Mouse (Mus musculus): ENCODE measurements around the gene Zc4h2.

The Zc4h2 gene

GRCm38 (mm10) chrX:95657804-95658599 lies at the start of gene Zc4h2:
TSS of gene Zc4h2 (minus strand) at chrX:95658509.
- DNase-seq (ENCODE audit: inconsistent ontology term), result peak; percentile 86

DNA sequence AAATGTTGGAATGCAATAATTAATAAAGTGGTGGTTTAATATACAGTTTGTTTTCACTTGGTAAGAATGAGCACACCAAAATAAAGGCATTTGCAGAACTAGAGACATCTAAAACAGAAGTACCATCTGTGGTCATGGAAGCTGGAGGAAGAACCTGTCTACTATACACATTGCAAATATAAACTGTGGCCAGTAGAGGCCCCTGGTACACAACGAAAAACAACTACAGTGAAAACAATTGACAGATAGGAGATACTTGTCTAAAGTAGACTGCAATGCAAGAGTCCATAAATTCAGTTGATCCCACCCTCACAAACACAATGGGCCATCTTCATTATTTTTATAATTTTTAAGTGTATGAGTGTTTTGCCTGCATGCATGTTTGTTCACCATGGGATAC lies 28.8 kb upstream of the Zc4h2 start:
- DNase-seq (ENCODE audit: inconsistent ontology term), result peak; percentile 3

DNA sequence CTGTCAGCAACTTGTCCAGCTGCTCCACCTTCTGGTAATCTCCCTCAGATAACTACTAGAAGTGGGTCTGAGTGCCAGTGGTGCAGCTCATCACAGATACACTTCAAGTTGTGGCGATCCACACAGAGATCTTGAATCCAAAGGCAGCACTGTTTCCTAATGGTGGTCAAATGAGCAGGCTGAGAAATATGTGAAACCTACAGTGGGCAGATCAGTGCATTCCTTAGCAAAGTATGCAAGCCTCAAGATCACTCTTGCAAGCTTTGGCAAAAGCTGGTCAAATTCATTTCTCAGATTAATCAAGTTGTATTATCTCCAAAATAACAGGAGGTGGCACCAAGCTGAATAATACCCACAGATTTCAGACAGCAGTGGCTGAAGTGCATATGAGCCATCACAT lies 23.9 kb upstream of the Zc4h2 start:
- DNase-seq (ENCODE audit: inconsistent ontology term), result peak; percentile 56

DNA sequence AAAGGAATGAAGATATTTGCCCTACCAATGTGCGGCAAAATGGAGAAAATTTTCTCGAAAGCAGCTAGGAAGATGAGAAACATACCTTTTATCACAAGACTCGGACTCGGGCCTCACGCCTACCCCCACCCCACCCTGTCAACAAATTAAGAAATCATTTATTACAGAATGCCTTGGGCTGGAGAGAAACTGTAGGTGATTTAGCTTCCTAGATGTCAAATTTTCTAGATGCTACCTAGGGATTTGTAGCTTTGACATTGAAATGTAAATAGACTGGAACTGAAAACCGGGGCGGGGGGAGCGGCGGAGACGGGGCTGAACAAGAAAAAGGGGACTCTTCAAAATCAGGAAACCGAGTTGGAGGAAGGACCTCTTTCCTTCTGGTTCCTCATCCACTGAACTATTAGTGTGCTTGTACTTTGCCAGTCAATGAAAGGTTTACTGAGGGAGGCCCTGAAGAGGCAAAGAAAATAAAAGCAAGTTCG lies 333 bp upstream of the Zc4h2 start:
- no peak for DNase-seq (ENCODE audit: inconsistent ontology term)

DNA sequence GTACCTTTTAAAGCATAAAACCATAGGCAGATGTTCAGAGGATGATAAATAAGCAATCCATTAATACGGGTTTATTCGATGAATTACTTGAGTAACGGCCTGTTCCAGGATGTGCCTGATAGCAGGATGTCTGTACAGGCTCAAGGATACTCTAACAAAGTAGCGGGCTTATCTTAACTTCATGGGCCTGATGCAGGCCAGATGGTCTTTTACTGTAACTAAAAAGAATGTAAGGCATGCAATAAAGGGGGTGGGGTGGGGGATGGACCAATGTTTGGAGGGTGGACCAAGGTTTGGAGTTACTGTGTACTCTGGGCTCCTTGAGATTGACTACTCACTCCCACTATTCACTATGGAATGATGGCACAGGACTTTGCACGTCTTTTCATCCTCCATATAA lies 57.7 kb downstream of the Zc4h2 start:
- DNase-seq (ENCODE audit: inconsistent ontology term), result no peak

Measured in Muller cell, postnatal 12 days (primary cell).